Mouse (Mus musculus): ENCODE results near the gene Resf1. TPM values are rescaled to one million over a fixed set of nuclear protein-coding genes. Genes with fewer than 3 reads are reported as not detected.
"Not testable (repeated sequence)": the region's sequence is repeated elsewhere in the genome, so short reads cannot be mapped to it uniquely, and the experiment has no call there.

Gene Resf1
- 34.2 and 36.9 TPM in 2 replicates for total RNA-seq (2021)
- long read RNA-seq, full-length matches to known transcripts, result 1 of 1 reads
- long read RNA-seq, partial matches to known transcripts, result 0 of 1 reads
- long read RNA-seq, other reads (novel, unspliced or antisense), result 0 of 1 reads

DNA sequence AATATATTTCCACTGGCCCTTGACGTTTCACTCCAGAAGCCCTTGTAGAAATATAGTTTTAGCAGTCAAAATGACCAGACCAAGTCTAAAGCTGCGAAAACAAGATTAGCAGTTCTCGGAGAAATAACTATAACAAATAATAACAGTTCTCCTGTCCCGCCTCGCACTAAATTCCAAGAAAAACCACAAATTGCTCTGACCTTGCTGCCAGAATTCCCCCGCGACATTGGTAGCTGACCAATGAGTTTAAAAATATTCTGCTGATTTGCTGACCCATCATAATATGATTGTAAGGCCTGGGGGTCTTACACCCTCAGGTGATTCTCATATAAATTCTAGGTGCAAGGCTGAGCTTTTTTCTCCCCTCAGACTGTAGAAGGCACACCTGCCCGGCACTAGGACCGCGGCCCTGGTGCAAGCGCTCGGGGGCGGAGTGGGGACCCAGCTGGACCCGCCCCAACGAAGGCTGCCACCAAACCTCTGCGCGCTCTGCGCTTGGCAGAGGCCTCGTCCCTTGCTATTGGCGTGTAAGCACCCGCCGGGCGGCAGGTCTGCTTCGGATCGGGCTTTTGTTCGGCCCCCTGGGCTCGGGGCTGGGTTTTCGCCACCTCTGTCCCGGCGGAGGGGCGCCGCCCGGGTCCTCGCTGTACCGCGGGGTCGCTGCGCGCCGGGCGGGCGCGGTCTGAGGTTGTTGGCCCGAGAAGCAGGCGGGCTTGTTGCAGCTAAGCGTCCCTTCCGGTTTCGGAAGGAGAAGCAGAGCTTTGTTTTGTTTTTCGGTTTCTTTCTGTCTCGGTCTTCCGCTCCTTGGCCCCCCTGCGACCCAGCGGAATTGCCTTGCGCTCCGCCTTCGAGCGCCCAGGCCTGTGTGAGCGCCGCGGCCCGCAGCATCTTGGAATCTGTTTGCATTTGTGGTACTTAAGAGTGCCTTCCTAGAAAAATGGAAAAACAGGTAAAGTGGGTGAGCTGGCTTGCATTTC, at the start of gene Resf1:
Gene Resf1 (plus strand): TSS at position 459 of the 977 bp plus-strand sequence.
- peak; percentile 92 for DNase-seq

DNA sequence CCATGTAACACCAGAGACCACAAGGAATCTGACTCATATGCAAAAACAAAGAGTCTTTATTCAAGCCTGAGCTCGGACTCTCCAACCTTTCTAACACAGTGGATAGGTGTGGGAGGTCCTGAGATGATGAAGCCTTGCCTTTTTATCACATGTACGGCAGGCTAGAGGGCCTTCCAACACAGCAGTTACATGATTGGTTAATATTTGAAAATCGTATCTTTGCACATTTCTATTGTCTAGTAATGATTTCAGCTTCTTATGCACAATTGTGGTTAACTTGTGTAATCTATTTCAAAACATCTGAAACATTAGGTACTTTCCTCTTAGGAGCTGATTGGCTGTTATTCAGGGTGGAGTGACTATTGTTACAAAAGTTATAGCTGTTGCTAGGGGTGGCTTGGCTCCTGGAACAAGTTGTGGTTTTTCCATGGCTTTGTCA, 48.4 kb upstream of the Resf1 start:
- DNase-seq, result no peak

DNA sequence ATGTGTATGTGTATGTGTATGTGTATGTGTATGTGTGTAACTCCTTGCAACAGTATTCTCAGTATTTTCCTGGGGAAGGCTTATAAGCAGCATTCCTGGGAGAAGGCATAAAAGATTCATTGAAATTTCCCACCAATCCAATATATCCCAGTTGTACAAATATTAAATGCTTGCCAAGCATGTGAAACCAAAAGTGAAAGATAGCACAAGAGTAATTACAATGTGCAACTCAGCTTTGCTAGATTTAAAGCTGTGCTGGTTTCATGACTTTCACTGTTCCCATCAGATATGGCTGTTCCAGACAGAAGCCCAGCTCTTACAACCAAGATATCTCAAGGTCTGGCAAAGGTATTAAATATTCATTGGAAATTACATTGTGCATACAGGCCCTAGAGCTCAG, 41.3 kb upstream of the Resf1 start:
- no peak for DNase-seq

DNA sequence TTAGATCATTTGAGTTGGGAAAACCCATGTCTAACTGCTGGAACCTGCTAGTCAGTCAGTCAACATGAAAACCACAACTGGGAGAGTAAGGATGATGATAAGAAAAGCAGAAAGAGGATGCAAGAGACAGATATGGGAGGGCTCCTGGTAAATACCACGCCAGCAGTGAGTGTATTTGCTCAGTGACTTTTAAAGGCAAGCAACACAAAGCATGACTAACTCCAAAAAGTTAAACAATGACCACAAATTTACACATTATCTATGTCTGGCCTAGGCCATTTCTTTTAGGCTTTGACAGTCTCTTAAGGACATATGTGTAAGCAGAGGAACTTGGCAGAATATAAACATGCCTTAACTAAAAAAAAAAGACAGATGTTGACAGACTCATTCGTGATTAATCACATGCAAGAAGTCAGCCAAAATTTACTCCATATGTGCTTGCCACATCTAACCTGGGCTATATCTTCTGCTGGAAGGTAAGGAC, 30.9 kb upstream of the Resf1 start:
- DNase-seq, result no peak

DNA sequence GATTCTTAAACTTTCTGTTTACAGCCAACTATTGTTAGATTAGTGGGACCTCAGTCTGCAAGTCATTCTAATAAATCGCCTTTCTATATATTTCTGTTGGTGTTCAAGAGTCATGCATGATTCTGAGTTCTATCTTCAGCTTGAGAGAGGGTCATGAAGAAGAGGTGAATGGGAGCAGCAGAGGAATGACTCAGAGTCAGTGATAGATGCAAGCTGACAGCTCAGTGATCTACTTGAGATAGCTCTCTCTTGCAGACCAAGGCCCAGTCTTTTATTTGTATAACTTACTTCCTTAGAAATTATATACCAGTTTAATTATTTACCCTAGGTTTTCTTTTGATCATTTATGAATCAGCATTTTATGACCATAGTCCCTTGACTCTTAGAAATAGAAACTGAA, 30.3 kb upstream of the Resf1 start:
- no peak for DNase-seq

DNA sequence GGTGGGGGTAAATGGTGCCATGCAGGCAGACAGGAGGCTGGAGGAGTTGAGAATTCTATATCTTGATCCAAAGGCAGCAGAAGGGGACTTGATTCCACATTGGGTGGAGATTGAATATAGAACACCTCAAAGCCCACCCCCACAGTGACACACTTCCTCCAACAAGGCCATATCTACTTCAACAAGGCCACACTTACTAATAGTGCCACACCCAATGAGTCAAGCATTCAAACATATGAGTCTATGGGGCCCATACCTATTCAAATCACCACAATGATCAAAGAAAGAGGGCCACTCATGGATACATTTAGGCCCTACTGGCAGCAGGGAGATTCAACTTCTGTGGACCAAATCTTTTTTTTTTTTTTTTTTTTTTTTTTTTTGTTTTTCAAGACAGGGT, 28.7 kb upstream of the Resf1 start:
- DNase-seq, result no peak

DNA sequence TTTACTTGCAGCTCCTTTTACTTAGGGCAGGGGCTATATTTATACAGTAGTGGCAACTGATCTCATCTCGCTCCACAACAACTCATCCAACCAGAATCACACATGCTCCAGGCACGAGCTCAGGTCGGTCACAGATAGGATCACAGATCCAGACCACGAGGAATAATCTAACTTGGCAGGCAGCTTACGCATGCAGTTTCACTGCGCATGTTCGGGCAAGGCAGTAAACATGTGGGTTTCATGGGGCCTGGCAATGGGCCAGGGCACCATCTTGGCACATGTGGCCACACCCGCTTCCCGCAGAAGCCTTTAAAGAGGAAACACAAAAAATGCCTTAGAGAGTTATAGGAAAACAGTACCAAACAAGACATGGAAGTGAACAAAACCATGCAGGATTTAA, 21.0 kb upstream of the Resf1 start:
- DNase-seq, result not testable (repeated sequence)

DNA sequence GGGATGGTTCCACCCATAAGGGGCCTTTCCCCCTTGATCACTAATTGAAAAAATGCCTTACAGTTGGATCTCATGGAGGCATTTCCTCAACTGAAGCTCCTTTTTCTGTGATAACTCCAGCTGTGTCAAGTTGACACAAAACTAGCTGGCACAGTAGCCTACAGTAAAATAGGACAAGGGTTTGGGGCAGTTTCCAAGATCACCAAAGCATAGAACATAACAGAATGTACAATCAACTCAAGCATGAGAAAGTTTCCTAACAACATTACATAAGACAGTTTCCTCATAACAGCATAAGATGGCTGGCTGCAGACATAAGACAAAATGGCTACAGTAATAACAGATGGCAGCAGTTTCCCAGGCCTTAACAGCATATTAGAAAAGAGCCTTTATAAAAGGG, 6.0 kb upstream of the Resf1 start:
- not testable (repeated sequence) for DNase-seq

DNA sequence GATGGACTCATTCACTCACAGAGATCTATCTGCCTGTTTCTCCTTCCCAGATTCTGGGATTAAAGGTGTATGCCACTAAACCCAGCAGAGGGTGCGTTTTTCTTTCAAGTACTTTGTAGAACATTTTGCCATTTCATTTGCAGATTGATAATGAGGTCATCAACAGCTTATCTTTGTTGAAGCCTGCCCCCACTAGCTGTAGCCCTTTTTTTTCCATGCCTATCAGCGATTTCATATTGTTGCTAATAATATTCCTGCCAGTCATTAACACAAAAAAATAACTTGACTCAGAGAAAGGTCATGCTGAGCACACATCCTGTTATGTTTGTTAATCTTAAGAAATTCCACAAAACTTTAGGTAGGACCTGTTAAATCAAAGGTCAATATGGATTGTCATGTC, 2.1 kb upstream of the Resf1 start:
- DNase-seq, result no peak

DNA sequence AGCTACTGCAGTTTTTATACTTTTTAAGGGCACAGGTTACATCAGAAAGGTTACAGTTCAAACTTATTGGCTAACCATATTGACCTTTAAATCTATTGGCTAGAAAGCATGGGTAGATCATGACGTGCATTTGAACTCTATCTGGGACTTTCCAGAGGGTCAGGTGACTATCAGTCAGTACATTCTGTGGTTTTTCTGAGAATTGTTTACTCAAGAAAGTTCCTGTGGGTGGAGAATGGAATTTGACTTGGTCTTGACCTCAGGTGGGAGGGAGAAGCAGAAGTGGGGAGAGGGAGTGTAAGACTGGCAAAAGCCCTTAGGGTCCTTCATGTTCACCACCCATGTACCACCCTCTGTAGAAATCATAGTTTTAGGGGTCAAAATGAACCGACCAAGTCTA, 1.4 kb upstream of the Resf1 start:
- no peak for DNase-seq

DNA sequence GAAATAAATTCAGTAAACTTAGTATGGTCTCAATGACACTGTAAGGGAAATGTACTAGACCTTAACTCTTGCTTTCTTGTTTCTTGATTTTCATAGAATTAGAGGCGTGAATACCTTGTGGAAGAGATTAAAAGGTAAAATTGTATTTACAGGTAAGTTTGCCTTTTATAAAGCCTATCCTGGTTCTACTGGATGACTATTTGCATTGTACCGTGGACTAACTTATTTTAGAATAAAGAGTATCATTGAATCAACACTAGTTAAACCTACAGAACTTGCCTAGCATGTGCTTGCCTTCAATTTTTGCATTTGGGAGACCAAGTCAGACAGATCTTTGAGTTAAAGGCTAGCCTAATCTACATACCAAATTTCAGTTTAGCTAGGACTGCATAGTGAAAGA, 1.0 kb downstream of the Resf1 start:
- no peak for DNase-seq

DNA sequence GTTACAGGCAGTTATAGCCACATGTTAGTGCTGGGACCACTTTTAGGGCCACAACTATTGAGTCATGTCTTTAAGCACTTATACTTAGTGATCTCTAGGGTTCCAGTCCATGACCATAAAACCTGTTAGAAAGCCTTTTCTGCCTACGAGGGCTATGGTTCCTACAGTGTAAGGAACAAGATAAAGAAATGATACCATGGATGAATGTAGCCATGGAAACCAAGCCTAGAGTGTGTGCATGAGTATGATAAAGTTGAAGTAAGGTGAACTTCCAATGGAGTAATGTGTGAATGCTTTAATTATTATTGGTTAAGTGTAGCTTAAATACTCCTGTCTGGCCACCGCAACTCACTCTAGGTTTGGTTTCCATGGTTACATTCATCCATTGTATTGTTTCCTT, 1.8 kb downstream of the Resf1 start:
- DNase-seq, result no peak

DNA sequence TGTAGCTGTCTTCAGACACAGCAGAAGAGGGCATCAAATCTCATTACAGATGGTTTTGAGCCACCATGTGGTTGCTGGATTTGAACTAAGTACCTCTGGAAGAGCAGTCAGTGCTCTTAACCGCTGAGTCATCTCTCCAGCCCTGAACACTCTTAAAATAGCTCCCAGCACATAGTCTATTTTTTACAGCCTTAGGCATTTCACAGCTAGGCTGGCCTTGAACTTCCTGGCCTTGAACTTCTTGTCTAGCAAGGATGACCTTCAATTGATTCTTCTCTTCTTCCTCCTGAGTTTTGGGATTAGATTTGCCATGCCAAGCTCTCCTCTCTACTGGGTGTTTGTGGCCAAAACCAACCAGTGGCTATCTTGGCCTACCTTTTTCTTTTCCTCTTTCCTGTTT, 2.6 kb downstream of the Resf1 start:
- no peak for DNase-seq

DNA sequence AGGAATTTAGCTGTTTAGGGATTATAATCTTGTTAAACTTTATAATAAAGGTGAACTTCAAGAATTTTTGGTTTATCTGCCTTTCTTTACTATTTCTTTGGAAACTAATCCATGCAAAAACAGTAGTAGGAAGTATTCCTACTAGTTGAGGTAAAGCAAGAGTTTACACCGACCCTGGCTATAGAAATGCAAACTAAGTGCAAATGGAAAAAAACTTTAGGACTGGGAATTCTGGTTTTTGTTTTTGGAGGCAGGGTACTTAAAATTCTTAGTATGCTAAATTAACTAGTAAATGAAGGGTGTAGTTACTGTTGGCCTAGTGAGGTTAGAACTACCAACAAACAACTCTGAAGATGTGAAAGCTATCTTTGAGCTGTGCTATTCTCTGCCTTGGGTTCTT, 3.0 kb downstream of the Resf1 start:
- no peak for DNase-seq

DNA sequence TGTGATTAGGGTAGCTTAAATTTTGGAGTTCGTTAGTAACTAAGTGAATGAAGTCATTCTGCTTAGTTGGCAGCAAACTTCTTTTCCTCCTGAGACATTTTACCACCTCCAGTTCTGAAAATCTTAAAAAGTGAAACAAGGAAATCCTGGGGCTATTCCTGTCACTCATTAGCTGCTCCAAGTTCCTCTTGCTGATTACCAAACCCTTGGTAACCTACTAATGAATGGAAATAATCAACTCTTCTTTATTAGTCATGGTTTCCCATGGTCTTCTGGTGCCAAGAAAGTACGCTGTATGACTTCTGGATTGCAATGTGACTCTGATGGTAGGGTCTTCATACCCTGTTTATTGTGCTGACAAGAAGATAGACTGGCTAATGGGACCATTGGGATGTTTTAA, 5.7 kb downstream of the Resf1 start:
- no peak for DNase-seq

DNA sequence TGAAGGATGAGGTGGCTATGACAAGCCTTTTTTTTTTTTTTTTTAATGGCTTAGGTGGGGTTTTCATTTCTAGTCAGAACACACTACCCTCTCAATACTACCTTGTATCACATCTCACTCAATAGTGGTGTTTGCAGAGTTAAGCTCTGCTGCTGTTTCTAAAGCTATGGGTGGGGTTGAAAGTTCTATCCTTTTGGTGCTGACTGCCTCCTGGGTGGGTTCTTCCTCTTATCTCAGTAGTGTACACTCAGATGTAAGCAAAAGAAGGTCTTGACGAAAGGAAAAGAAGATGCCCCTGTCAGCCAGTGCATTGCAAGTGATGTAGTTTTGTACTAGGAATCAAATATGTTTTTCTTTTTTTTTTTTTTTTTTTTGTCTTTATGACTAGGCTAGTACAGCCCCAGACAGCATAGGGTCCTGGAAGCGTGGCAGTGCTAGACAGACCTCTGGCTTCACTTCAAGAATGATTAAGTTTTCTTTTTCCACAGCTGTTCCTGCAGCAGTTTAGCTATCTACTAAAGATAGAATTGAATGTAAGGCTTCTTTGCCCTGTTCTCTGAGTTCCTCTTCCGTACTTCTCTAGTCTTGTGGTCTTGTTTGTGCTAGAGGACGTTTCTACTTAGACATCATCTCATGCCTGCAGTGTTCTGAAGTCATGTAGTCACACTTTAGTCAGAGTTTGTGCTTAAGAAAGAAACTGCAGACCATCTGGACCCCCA, 14.5 kb downstream of the Resf1 start:
- DNase-seq, result no peak

DNA sequence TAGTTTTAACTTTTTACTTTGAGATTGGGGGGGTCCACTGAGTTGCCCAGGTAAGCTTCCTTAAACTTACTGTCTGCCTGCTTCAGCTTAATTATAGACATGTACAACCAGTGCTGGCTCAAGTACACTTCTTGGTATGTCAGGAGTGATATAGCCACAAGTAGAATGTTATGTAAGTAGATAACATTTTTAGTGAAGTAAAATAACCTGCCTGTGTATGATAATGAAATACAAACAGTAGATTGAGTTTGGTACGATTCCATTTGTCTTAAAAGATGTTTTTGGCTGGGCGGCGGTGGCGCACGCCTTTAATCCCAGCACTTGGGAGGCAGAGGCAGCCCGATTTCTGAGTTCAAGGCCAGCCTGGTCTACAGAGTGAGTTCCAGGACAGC, 15.0 kb downstream of the Resf1 start:
- DNase-seq, result no peak

DNA sequence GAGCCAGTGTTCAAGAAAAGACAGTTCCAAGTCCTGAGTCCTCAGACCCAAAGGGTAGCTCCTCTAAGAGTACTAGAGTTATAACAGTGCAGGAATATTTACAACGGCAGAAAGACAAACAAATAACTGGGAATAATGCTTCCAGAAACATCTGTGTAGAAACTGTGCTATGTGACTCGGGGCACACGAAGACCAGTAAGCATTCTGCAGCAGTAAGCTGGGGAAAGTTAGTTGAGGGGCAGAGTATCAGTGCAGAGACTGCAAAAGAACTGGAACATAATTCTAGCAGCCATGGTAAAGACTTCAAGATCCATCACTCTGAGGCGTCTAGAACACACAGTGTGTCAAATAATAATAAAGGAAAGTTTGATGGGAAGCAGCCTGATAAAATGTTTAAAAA, 19.9 kb downstream of the Resf1 start:
- no peak for DNase-seq

DNA sequence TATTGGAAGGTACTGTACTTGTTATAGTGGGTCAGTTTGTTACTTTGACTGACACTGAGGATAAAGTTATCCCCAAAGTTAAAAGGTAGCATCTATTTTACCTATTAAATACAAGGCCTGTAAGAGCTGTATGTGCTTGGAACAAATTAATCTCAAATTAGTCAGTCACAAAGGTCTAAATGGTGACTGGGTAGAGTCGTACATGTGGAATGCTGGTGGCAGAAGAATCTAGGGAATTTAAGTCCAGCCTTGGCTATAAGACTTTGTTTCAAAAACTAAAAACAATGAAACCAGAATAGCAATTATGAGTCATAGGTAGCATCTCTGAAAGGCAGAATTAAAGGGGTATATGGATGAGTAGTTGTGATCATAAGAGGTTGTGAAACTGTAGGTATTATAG, 21.1 kb downstream of the Resf1 start:
- DNase-seq, result no peak

DNA sequence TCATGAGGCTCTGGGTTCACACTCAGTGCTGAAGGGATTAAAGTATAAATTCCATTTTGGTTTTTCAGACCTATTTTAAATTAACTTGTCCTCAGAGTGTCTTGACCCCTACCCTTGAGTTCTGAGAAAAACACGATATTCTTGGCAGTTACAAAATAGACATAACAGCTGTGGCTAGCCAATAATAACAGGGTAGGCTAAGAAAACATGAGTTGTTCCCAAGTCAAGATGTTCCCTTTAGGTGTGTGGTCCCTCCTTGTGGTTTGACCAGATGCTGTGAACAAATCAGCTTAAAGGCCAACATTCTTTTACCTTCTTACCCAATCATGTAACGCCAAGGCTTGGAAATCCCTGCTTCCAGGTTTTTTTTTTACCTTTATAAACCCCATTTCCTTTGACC, 23.8 kb downstream of the Resf1 start:
- DNase-seq, result no peak

DNA sequence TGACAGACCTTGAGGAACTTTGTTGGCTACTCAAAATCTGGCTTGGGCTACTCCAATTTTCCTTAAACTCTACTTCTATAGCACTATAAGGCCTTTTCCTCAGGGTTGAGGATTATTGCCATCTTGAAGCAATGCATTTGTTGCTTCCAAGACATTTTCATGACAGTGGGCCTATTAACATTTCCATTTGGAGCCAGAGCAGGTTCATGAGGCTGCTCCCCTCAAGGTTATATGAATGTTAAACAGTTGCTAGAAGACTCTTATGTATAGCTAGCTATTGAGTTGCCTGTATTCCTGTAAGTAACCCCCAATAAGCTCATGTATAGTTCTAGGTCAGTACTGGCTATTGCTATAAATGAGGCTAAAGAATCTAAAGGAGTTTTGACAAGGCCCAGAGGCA, 28.8 kb downstream of the Resf1 start:
- DNase-seq, result no peak

DNA sequence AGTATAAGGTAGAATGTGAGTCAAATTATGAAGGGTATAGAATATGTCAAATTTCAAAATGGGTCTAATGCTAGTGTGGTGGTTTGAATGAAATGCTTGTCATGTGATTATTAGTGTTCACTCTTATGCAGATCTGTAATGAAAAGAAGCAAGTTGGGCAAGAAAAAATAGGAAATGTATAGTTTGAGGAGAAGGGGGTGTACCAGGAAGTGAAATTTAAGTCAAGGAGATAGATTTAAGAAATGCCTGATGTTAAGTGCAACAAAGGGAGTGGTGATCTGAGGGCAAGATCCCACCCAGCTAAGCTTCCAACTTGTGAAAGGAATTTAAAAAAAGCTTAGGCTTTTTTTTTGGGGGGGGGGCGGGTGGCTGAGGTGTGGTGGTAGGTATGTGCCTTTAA, 29.4 kb downstream of the Resf1 start:
- DNase-seq, result no peak

DNA sequence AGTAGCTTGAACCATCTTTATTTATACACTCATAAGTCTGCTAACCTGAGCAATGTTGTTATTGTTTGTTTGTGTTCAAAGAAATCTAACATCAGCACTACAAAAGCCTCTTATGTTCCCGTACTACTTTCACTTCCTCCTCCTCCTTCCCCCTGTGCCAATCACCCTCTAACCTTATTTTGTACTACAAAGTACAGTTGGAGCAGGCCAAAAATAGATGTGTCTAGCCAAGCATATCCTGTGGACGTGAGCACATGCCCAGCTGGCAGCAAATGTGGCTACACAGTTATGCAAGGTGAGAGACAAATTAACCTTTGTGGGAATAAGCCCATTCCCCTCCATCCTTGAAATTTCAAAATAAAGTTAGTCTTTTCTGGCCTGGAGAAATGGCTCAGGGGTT, 34.6 kb downstream of the Resf1 start:
- DNase-seq, result no peak

Data from adrenal gland, postnatal 25 days (tissue).